In genomic region chr5:113959039-113959438, GRCm38 (mm10) we compare ENCODE assay signal across 22 mouse cellular contexts. TPM values are rescaled to one million over a fixed set of nuclear protein-coding genes. Genes with fewer than 3 reads are reported as not detected.
DNase-seq lines count a peak whose midpoint lies in the region; ATAC-seq and TF ChIP-seq lines count a peak whose summit lies in the region.
"Had no signal": no experiment of that assay in that cellular context is flagged by ENCODE, and none has a peak within 500 bp of the region (broad histone marks: within the 10 kb centered on the region; RNA-seq: fewer than 3 reads in every experiment).

No protein-coding gene starts in this region.

- H3K4me2 ChIP-seq in hindbrain, embryonic 12.5 days (replicated peaks) = no peak overlapping the region
- H3K4me2 ChIP-seq: hindbrain, embryonic 14.5 days; limb, embryonic 13.5 days; liver, embryonic 15.5 days had no signal

- no peak overlapping the region for H3K4me3 ChIP-seq in hindbrain, embryonic 10.5 days
- H3K4me3 ChIP-seq in hindbrain, embryonic 12.5 days = no peak overlapping the region
- H3K4me3 ChIP-seq in E14TG2a.4 (replicated peaks; ENCODE audit: low read length) = 0 out of 2 replicates have a peak overlapping the region, but pooled peaks have one; percentile 17
- H3K4me3 ChIP-seq: layer of hippocampus, adult 2 months; limb, embryonic 13.5 days; liver, embryonic 15.5 days; myocyte had no signal

- no peaks in the 10 kb centered on the region for H3K27me3 ChIP-seq in hindbrain, embryonic 10.5 days (ENCODE audit: insufficient read depth, poor library complexity, severe bottlenecking)
- no peaks in the 10 kb centered on the region for H3K27me3 ChIP-seq in hindbrain, embryonic 12.5 days
- H3K27me3 ChIP-seq in E14TG2a.4 (ENCODE audit: insufficient read depth, low read length) = no peaks in the 10 kb centered on the region
- H3K27me3 ChIP-seq: limb, embryonic 13.5 days; liver, embryonic 15.5 days had no signal

- peaks cover 4% of the 10 kb centered on the region; the same call in 1 of the 2 replicates for H3K9me3 ChIP-seq in hindbrain, embryonic 10.5 days
- H3K9me3 ChIP-seq in hindbrain, embryonic 12.5 days (replicated peaks) = no peaks in the 10 kb centered on the region
- H3K9me3 ChIP-seq in E14TG2a.4 (ENCODE audit: low read length) = no peaks in the 10 kb centered on the region
- H3K9me3 ChIP-seq: limb, embryonic 13.5 days; liver, embryonic 15.5 days had no signal

- H3K27ac ChIP-seq in hindbrain, embryonic 10.5 days = 0 out of 2 replicates have a peak overlapping the region, but pooled peaks have one; percentile 23
- no peak overlapping the region for H3K27ac ChIP-seq in hindbrain, embryonic 12.5 days
- H3K27ac ChIP-seq: hindbrain, embryonic 14.5 days; kidney, postnatal 0 days; layer of hippocampus, adult 2 months; limb, embryonic 13.5 days had no signal

- no peak for ATAC-seq in hindbrain, embryonic 12.5 days (ENCODE audit: low FRiP score)
- ATAC-seq: forebrain, embryonic 16.5 days; intestine, embryonic 16.5 days had no signal

- peaks cover 40% of the 10 kb centered on the region for H3K4me1 ChIP-seq in hindbrain, embryonic 10.5 days (replicated peaks)
- H3K4me1 ChIP-seq in hindbrain, embryonic 12.5 days = peaks cover 11% of the 10 kb centered on the region
- H3K4me1 ChIP-seq in E14TG2a.4 (replicated peaks; ENCODE audit: low read depth, low read length) = peaks cover 75% of the 10 kb centered on the region

- TF ChIP-seq CTCF in E14TG2a.4 (conservative IDR thresholded peaks at IDR 0.05; ENCODE audit: low read length) = no peak

- DNase-seq in hindbrain, embryonic 10.5 days (ENCODE audit: low spot score) = peak; percentile 25
- peak; percentile 66 for DNase-seq in R1 (ENCODE audit: low read depth, low spot score)
- DNase-seq in forelimb bud, embryonic 11.5 days (ENCODE audit: low read depth, low spot score) = peak; percentile 51
- no peak for DNase-seq in spleen, adult 18-20 months
- DNase-seq in cerebellum, adult 11-12 months = no peak
- DNase-seq: adrenal gland, adult 2 months; cerebellum, adult 11 months; cerebellum, postnatal 36 days; heart, postnatal 10 days; midbrain, embryonic 14.5 days; thymus, adult 18-20 months had no signal

- 9% methylated on average over 6 of the region's 6 CpGs for WGBS in hindbrain, embryonic 10.5 days
- 5% methylated on average over 6 of the region's 6 CpGs for WGBS in hindbrain, embryonic 12.5 days

- H3K9ac ChIP-seq in hindbrain, embryonic 12.5 days = no peak overlapping the region
- H3K9ac ChIP-seq: hindbrain, embryonic 14.5 days; limb, embryonic 13.5 days; liver, embryonic 15.5 days had no signal

- H3K36me3 ChIP-seq in hindbrain, embryonic 10.5 days = peaks cover 60% of the 10 kb centered on the region
- peaks cover 35% of the 10 kb centered on the region for H3K36me3 ChIP-seq in hindbrain, embryonic 12.5 days
- peaks cover 31% of the 10 kb centered on the region for H3K36me3 ChIP-seq in E14TG2a.4 (ENCODE audit: insufficient read depth, low read length)

RNA-seq across cellular contexts. Expression of gene Ssh1, which starts 34.7 kb away (rescaled TPM):
- 14.8 and 16.9 TPM in 2 replicates for polyA plus RNA-seq in hindbrain, embryonic 10.5 days (2016; fragmentation: Nextera tagmentation; extraction: Ambion mirVana)
- 22.4 and 27.9 TPM in 2 replicates for polyA plus RNA-seq in hindbrain, embryonic 12.5 days (2016; fragmentation: Nextera tagmentation; extraction: Ambion mirVana)

RNA-seq across cellular contexts. Expression of gene Dao, which starts 44.5 kb away (rescaled TPM):
- polyA plus RNA-seq in hindbrain, embryonic 10.5 days (2016; fragmentation: Nextera tagmentation; extraction: Ambion mirVana) = not detected in 2 replicates
- polyA plus RNA-seq in hindbrain, embryonic 12.5 days (2016; fragmentation: Nextera tagmentation; extraction: Ambion mirVana) = not detected in 2 replicates
- polyA plus RNA-seq: adrenal gland, adult 2 months; C2C12; forebrain, embryonic 16.5 days; hindbrain, embryonic 14.5 days; limb, embryonic 13.5 days; liver, embryonic 15.5 days; midbrain, embryonic 14.5 days; myocyte had no signal

RNA-seq across cellular contexts. Expression of gene Coro1c, which starts 50.5 kb away (rescaled TPM):
- 248 and 258 TPM in 2 replicates for polyA plus RNA-seq in hindbrain, embryonic 10.5 days (2016; fragmentation: Nextera tagmentation; extraction: Ambion mirVana)
- polyA plus RNA-seq in hindbrain, embryonic 12.5 days (2016; fragmentation: Nextera tagmentation; extraction: Ambion mirVana) = 226 and 233 TPM in 2 replicates

Comparison
In these comparisons a context has a peak if more than half of its experiments do, and no peak if none do; other contexts are left out.
1. DNase-seq: peak in hindbrain, embryonic 10.5 days (single experiment), R1 (single experiment) and forelimb bud, embryonic 11.5 days (single experiment); none in spleen, adult 18-20 months (0 of 2) and cerebellum, adult 11-12 months (single experiment).